Mouse (Mus musculus) liver, adult 2 months (tissue): ENCODE data around the gene Ppm1e. TPM values are rescaled to one million over a fixed set of nuclear protein-coding genes. Genes with fewer than 3 reads are reported as not detected.

ENCODE experiments used
- DNase-seq: peaks from one replicate; pipeline ENCODE4 v3.0.0-alpha.2; 2011; ENCODE audit warnings: low read depth, low spot score; ENCODE audit errors: extremely low read depth
- H3K27ac ChIP-seq: fragments of 200-500 bp; replicated peaks from 2 replicates; pipeline ENCODE4 v1.5.1; 2012; ENCODE audit warnings: low read depth, mild to moderate bottlenecking, control low read depth, inconsistent platforms, low read length; ENCODE audit not compliant: insufficient read depth
- H3K27me3 ChIP-seq: fragments of 200-500 bp; 2 replicates; pipeline ENCODE4 v1.6.1; 2012; ENCODE audit warnings: mild to moderate bottlenecking, moderate library complexity, low read length, inconsistent platforms; ENCODE audit not compliant: control insufficient read depth, insufficient read depth
- H3K36me3 ChIP-seq: fragments of 200-500 bp; 2 replicates; pipeline ENCODE4 v1.6.1; 2012; ENCODE audit warnings: low read length, inconsistent platforms; ENCODE audit not compliant: control insufficient read depth, insufficient read depth
- H3K4me1 ChIP-seq: fragments of 200-500 bp; 2 replicates; pipeline ENCODE4 v1.6.1; 2011; ENCODE audit warnings: low read length; ENCODE audit not compliant: control insufficient read depth, insufficient read depth
- H3K4me3 ChIP-seq: fragments of 200-500 bp; 2 replicates; pipeline ENCODE4 v1.5.1; 2011; ENCODE audit warnings: low read depth, mild to moderate bottlenecking, control low read depth, low read length, moderate library complexity; ENCODE audit not compliant: insufficient read depth
- H3K79me2 ChIP-seq: fragments of 200-500 bp; 2 replicates; pipeline ENCODE4 v1.6.1; 2012; ENCODE audit warnings: inconsistent platforms, mild to moderate bottlenecking, low read length, moderate library complexity; ENCODE audit not compliant: control insufficient read depth, insufficient read depth
- H3K9ac ChIP-seq: fragments of 200-500 bp; 2 replicates; pipeline ENCODE4 v1.6.1; 2012; ENCODE audit warnings: low read depth, mild to moderate bottlenecking, control low read depth, inconsistent platforms, low read length
- CTCF ChIP-seq: fragments of 200-500 bp; IDR thresholded peaks from 2 replicates; pipeline ENCODE4 v1.5.1; 2011; ENCODE audit warnings: low read depth, low read length, control low read depth
- POLR2A ChIP-seq: fragments of 200-500 bp; IDR thresholded peaks from 2 replicates; pipeline ENCODE4 v1.6.1; 2011; ENCODE audit warnings: low read length, control low read depth; ENCODE audit not compliant: insufficient read depth; ENCODE audit errors: extremely low read depth
- WGBS: fragments of 180-500 bp; shearing (Covaris S2); methylation state at CpG from one replicate; pipeline ENCODE4 v1.1.7; 2018; 5-methylcytosine and 5-hydroxymethylcytosine counted together
- polyA plus RNA-seq: library from polyadenylated mRNA; depleted of rRNA; stranded (reverse); fragments of >200 nt; gene quantifications from 2 replicates; pipeline ENCODE4 v1.2.3, GENCODE M21; 2012
- total RNA-seq: library from RNA; depleted of rRNA; stranded (reverse); fragments of >200 nt; gene quantifications from 2 replicates; pipeline ENCODE4 v1.2.3, GENCODE M21; 2014

Ppm1e gene
- total and polyA plus RNA-seq, 2 experiments = 0.02 to 0.09 TPM

- no peaks in the 10 kb centered on the region for H3K27me3 ChIP-seq
- no peaks in the 10 kb centered on the region for H3K79me2 ChIP-seq
- no peak for TF ChIP-seq POLR2A
- no peak for TF ChIP-seq CTCF
- H3K36me3 ChIP-seq = no peaks in the 10 kb centered on the region
- 87% methylated on average over 4 of the region's 4 CpGs for WGBS
- no peak overlapping the region for H3K4me3 ChIP-seq
- no peak for DNase-seq
- H3K4me1 ChIP-seq = no peaks in the 10 kb centered on the region
- H3K27ac ChIP-seq = no peak overlapping the region
- H3K9ac ChIP-seq = no peak overlapping the region
Measured at GRCm38 (mm10) chr11:87246107-87246651, 112.6 kb downstream of the Ppm1e start.

GRCm38 (mm10) chr11:87245171-87245840 is 113.5 kb downstream of the Ppm1e start:
- DNase-seq = no peak
- H3K4me3 ChIP-seq = no peak overlapping the region
- WGBS = 86% methylated on average over 9 of the region's 9 CpGs
- no peak overlapping the region for H3K27ac ChIP-seq
- H3K4me1 ChIP-seq = no peaks in the 10 kb centered on the region
- H3K79me2 ChIP-seq = no peaks in the 10 kb centered on the region
- TF ChIP-seq POLR2A (no peak), CTCF (no peak)
- H3K27me3 ChIP-seq = no peaks in the 10 kb centered on the region
- no peaks in the 10 kb centered on the region for H3K36me3 ChIP-seq
- no peak overlapping the region for H3K9ac ChIP-seq

- Histone ChIP-seq H3K27me3 (no peaks in the 10 kb centered on the region), H3K4me1 (no peaks in the 10 kb centered on the region), H3K9ac (no peak overlapping the region), H3K79me2 (no peaks in the 10 kb centered on the region), H3K36me3 (no peaks in the 10 kb centered on the region), H3K27ac (no peak overlapping the region), H3K4me3 (no peak overlapping the region)
- TF ChIP-seq POLR2A = no peak
- no peak for TF ChIP-seq CTCF
- WGBS = 88% methylated on average over 7 of the region's 7 CpGs
- DNase-seq = no peak
Measured at GRCm38 (mm10) chr11:87241256-87241655, 117.6 kb downstream of the Ppm1e start.

DNA sequence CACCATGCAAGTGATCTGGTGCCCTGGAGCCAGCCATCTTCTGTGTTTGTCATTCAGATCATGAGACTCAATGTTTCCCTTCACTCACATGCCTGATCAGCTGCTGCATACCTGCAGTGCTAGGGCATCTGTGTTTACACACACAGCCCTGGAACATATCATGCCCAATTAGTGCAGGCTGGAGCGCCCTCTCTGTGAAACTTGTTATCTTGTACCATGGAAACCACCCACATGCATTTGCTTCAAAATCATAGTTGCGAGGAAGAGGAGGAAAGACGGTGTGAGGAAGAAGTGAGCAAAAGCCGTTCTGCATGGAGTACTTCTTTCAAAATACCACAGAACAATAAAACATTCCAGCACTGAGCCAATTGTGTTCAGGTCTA is 118.0 kb downstream of the Ppm1e start:
- Histone ChIP-seq H3K79me2 (no peaks in the 10 kb centered on the region), H3K9ac (no peak overlapping the region), H3K27me3 (no peaks in the 10 kb centered on the region), H3K4me3 (no peak overlapping the region), H3K36me3 (no peaks in the 10 kb centered on the region), H3K4me1 (no peaks in the 10 kb centered on the region), H3K27ac (no peak overlapping the region)
- DNase-seq = no peak
- WGBS = 93% methylated on average over 4 of the region's 4 CpGs
- TF ChIP-seq CTCF = no peak
- TF ChIP-seq POLR2A = no peak

- H3K9ac ChIP-seq = no peak overlapping the region
- no peaks in the 10 kb centered on the region for H3K27me3 ChIP-seq
- TF ChIP-seq POLR2A (no peak), CTCF (no peak)
- 93% methylated on average over 15 of the region's 15 CpGs for WGBS
- no peak for DNase-seq
- no peak overlapping the region for H3K27ac ChIP-seq
- no peaks in the 10 kb centered on the region for H3K36me3 ChIP-seq
- H3K4me1 ChIP-seq = no peaks in the 10 kb centered on the region
- no peaks in the 10 kb centered on the region for H3K79me2 ChIP-seq
- no peak overlapping the region for H3K4me3 ChIP-seq
Measured at GRCm38 (mm10) chr11:87240141-87240832, 118.5 kb downstream of the Ppm1e start.
